Mouse (Mus musculus): ENCODE measurements around the gene Mptx2. TPM values are rescaled to one million over a fixed set of nuclear protein-coding genes. Genes with fewer than 3 reads are reported as not detected.

The Mptx2 gene
- not detected in 2 replicates for polyA plus RNA-seq (2014; fragmentation: Nextera tagmentation; extraction: Ambion mirVana)

DNA sequence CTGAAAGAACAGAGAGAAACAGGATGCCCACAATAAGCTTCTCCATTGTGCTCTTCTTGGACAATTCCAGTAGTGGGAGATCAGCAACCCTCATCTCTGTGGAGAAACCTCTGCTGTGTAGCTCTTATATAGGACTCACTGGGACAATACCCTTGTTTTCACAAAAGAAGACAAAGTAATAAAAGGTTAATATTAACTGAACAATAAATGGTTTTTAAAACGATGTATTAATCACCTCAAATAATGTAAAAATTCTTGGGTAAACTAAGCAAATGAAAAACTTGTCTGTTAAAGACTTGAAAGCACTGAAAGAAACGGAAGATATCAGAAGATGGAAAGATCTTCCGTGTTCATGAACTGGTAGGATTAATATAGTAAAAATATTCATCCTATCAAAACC, at the start of gene Mptx2:
Gene Mptx2 (minus strand): TSS at position 101 of the 400 bp plus-strand sequence.
- H3K27ac ChIP-seq (ENCODE audit: low read depth, low read length), result no peak within 1 kb of the TSS
- no peak within 1 kb of the TSS for H3K4me2 ChIP-seq (replicated peaks; ENCODE audit: low read depth, low read length)
- H3K9ac ChIP-seq (ENCODE audit: low read depth, low read length), result no peak within 1 kb of the TSS
- no peak for ATAC-seq (ENCODE audit: low FRiP score, low TSS enrichment)
- H3K9me3 ChIP-seq (ENCODE audit: control insufficient read depth, low read length), result no peaks in the 10 kb centered on the region
- H3K4me3 ChIP-seq (ENCODE audit: low read length), result no peak within 1 kb of the TSS
- no peaks in the 10 kb centered on the region for H3K36me3 ChIP-seq (ENCODE audit: control insufficient read depth, insufficient read depth, low read length)
- no peaks in the 10 kb centered on the region for H3K4me1 ChIP-seq (ENCODE audit: control insufficient read depth, insufficient read depth, low read length)
- no peaks in the 10 kb centered on the region for H3K27me3 ChIP-seq (ENCODE audit: control insufficient read depth, insufficient read depth, low read length)
- WGBS, result 68% methylated on average over 3 of the region's 3 CpGs

- WGBS, result 79% methylated on average over 1 of the region's 1 CpGs
- ATAC-seq (ENCODE audit: low FRiP score, low TSS enrichment), result no peak
- no peaks in the 10 kb centered on the region for H3K36me3 ChIP-seq (ENCODE audit: control insufficient read depth, insufficient read depth, low read length)
- no peak overlapping the region for H3K27ac ChIP-seq (ENCODE audit: low read depth, low read length)
- H3K9me3 ChIP-seq (ENCODE audit: control insufficient read depth, low read length), result no peaks in the 10 kb centered on the region
- H3K4me1 ChIP-seq (ENCODE audit: control insufficient read depth, insufficient read depth, low read length), result no peaks in the 10 kb centered on the region
- no peak overlapping the region for H3K9ac ChIP-seq (ENCODE audit: low read depth, low read length)
- no peaks in the 10 kb centered on the region for H3K27me3 ChIP-seq (ENCODE audit: control insufficient read depth, insufficient read depth, low read length)
- no peak overlapping the region for H3K4me3 ChIP-seq (ENCODE audit: low read length)
- H3K4me2 ChIP-seq (replicated peaks; ENCODE audit: low read depth, low read length), result no peak overlapping the region
These were observed 49.0 kb upstream of the Mptx2 start for GRCm38 (mm10) chr1:173326552-173326951.

GRCm38 (mm10) chr1:173325395-173325794, 47.8 kb upstream of the Mptx2 start:
- Histone ChIP-seq H3K4me2 (replicated peaks; ENCODE audit: low read depth, low read length) (no peak overlapping the region), H3K4me1 (ENCODE audit: control insufficient read depth, insufficient read depth, low read length) (no peaks in the 10 kb centered on the region), H3K9me3 (ENCODE audit: control insufficient read depth, low read length) (no peaks in the 10 kb centered on the region), H3K36me3 (ENCODE audit: control insufficient read depth, insufficient read depth, low read length) (no peaks in the 10 kb centered on the region), H3K9ac (ENCODE audit: low read depth, low read length) (no peak overlapping the region), H3K27ac (ENCODE audit: low read depth, low read length) (no peak overlapping the region), H3K27me3 (ENCODE audit: control insufficient read depth, insufficient read depth, low read length) (no peaks in the 10 kb centered on the region), H3K4me3 (ENCODE audit: low read length) (no peak overlapping the region)
- WGBS, result 92% methylated on average over 1 of the region's 1 CpGs
- no peak for ATAC-seq (ENCODE audit: low FRiP score, low TSS enrichment)

GRCm38 (mm10) chr1:173324961-173325360, 47.4 kb upstream of the Mptx2 start:
- no peaks in the 10 kb centered on the region for H3K27me3 ChIP-seq (ENCODE audit: control insufficient read depth, insufficient read depth, low read length)
- H3K9me3 ChIP-seq (ENCODE audit: control insufficient read depth, low read length), result no peaks in the 10 kb centered on the region
- H3K4me3 ChIP-seq (ENCODE audit: low read length), result no peak overlapping the region
- no peaks in the 10 kb centered on the region for H3K36me3 ChIP-seq (ENCODE audit: control insufficient read depth, insufficient read depth, low read length)
- H3K27ac ChIP-seq (ENCODE audit: low read depth, low read length), result no peak overlapping the region
- no peak overlapping the region for H3K9ac ChIP-seq (ENCODE audit: low read depth, low read length)
- WGBS, result 68% methylated on average over 4 of the region's 4 CpGs
- ATAC-seq (ENCODE audit: low FRiP score, low TSS enrichment), result no peak
- H3K4me2 ChIP-seq (replicated peaks; ENCODE audit: low read depth, low read length), result no peak overlapping the region
- H3K4me1 ChIP-seq (ENCODE audit: control insufficient read depth, insufficient read depth, low read length), result no peaks in the 10 kb centered on the region

DNA sequence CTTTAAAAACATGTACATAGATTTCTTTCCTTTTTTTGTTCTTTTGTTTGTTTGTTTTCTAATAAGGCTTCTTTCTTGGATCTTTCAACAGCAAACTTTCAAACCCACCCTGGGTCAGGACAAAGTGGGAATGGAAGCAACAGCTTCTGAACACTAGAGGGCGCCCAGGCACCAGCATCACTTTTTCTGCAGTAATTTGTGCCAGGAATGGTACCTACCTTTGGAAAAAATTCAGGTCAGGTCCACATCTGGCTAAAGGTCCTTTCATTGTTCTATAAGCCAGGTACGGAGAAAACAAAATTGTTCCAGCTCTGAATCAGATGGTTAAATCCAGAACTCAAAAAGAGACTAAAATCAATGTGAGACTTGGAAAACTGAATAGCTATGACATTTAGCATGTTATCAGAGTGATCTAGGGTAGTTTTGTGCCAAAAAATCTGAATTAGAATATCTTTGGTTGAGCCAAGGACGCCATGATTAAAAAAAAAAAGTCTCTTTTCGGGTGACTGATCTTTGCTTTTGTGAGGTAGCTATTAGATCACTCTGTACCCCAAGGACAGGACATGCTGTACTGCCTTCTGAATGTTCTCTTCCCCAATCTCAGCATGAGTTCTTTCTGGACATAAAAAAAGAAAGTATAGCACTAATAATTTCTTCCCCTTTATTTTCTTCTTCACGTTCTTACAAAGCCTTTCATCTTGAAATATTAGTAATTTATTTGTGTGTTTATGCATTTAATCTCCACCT, 46.4 kb upstream of the Mptx2 start:
- H3K4me2 ChIP-seq (replicated peaks; ENCODE audit: low read depth, low read length), result no peak overlapping the region
- no peak for ATAC-seq (ENCODE audit: low FRiP score, low TSS enrichment)
- 26% methylated on average over 5 of the region's 5 CpGs for WGBS
- no peak overlapping the region for H3K4me3 ChIP-seq (ENCODE audit: low read length)
- H3K9me3 ChIP-seq (ENCODE audit: control insufficient read depth, low read length), result no peaks in the 10 kb centered on the region
- H3K27ac ChIP-seq (ENCODE audit: low read depth, low read length), result no peak overlapping the region
- H3K36me3 ChIP-seq (ENCODE audit: control insufficient read depth, insufficient read depth, low read length), result no peaks in the 10 kb centered on the region
- H3K9ac ChIP-seq (ENCODE audit: low read depth, low read length), result no peak overlapping the region
- H3K27me3 ChIP-seq (ENCODE audit: control insufficient read depth, insufficient read depth, low read length), result no peaks in the 10 kb centered on the region
- H3K4me1 ChIP-seq (ENCODE audit: control insufficient read depth, insufficient read depth, low read length), result no peaks in the 10 kb centered on the region

DNA sequence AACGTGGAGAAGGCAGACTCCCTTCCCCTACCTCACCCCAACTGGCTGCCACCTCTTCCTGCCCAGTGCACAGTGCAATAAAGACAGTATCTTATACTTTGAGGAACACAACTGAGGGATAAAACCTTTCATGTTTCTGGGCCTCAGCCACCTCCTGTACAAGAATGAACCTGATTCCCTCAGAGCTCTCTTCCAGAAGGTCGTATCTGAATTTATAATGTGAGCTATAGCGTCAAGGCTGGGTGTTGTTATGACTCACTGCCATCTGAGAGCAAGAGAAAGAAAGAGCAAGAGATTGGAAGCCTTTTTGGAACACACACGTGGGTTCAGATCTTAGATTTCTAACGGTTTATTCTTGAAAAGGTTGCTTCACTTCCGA, 44.7 kb upstream of the Mptx2 start:
- 71% methylated on average over 6 of the region's 6 CpGs for WGBS
- no peak for ATAC-seq (ENCODE audit: low FRiP score, low TSS enrichment)

DNA sequence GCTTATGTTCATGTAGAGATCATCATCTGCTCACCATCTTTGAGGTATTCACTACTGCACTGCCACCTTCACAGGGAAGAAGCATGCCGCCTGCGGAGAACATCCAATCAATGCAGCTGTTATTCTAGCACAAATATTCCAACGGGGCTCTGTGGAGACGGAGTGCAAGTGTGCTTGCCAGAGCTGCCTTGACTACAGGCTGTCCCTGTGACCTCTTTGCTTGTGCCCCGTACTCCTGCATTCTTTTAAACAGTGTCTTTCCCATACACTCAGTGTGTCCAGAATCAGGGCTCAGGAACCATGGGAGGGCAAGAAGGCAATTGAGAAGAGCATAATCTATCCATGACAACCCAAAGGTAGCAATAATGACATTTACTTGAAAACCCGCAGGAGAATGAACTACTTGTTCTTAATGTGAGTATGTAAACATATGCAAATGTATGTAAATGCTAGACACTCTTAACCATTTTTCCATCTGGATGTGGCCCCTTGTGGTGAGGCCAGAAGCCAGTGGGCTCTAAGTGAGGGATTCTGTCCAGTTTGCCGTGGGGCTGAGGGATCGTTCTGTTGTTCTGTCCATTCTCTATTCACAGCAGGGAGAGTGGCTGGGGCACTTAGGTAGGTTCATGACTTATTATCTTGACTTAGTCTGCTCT, 44.1 kb upstream of the Mptx2 start:
- Histone ChIP-seq H3K9ac (ENCODE audit: low read depth, low read length) (no peak overlapping the region), H3K4me2 (replicated peaks; ENCODE audit: low read depth, low read length) (no peak overlapping the region), H3K27ac (ENCODE audit: low read depth, low read length) (no peak overlapping the region), H3K9me3 (ENCODE audit: control insufficient read depth, low read length) (no peaks in the 10 kb centered on the region), H3K4me3 (ENCODE audit: low read length) (no peak overlapping the region), H3K36me3 (ENCODE audit: control insufficient read depth, insufficient read depth, low read length) (no peaks in the 10 kb centered on the region), H3K4me1 (ENCODE audit: control insufficient read depth, insufficient read depth, low read length) (no peaks in the 10 kb centered on the region), H3K27me3 (ENCODE audit: control insufficient read depth, insufficient read depth, low read length) (no peaks in the 10 kb centered on the region)
- ATAC-seq (ENCODE audit: low FRiP score, low TSS enrichment), result no peak
- 78% methylated on average over 8 of the region's 8 CpGs for WGBS

More for the DNA sequence above, 44.7 kb upstream of the Mptx2 start:
- H3K4me1 ChIP-seq (ENCODE audit: control insufficient read depth, insufficient read depth, low read length), result no peaks in the 10 kb centered on the region
- no peak overlapping the region for H3K9ac ChIP-seq (ENCODE audit: low read depth, low read length)
- no peaks in the 10 kb centered on the region for H3K36me3 ChIP-seq (ENCODE audit: control insufficient read depth, insufficient read depth, low read length)
- no peak overlapping the region for H3K27ac ChIP-seq (ENCODE audit: low read depth, low read length)
- H3K4me3 ChIP-seq (ENCODE audit: low read length), result no peak overlapping the region
- H3K9me3 ChIP-seq (ENCODE audit: control insufficient read depth, low read length), result no peaks in the 10 kb centered on the region
- H3K4me2 ChIP-seq (replicated peaks; ENCODE audit: low read depth, low read length), result no peak overlapping the region
- H3K27me3 ChIP-seq (ENCODE audit: control insufficient read depth, insufficient read depth, low read length), result no peaks in the 10 kb centered on the region

GRCm38 (mm10) chr1:173317925-173318477, 40.4 kb upstream of the Mptx2 start:
- Histone ChIP-seq H3K4me2 (replicated peaks; ENCODE audit: low read depth, low read length) (no peak overlapping the region), H3K36me3 (ENCODE audit: control insufficient read depth, insufficient read depth, low read length) (no peaks in the 10 kb centered on the region), H3K9ac (ENCODE audit: low read depth, low read length) (no peak overlapping the region), H3K9me3 (ENCODE audit: control insufficient read depth, low read length) (no peaks in the 10 kb centered on the region), H3K27ac (ENCODE audit: low read depth, low read length) (no peak overlapping the region), H3K27me3 (ENCODE audit: control insufficient read depth, insufficient read depth, low read length) (no peaks in the 10 kb centered on the region), H3K4me3 (ENCODE audit: low read length) (no peak overlapping the region), H3K4me1 (ENCODE audit: control insufficient read depth, insufficient read depth, low read length) (no peaks in the 10 kb centered on the region)
- WGBS, result 84% methylated on average over 2 of the region's 2 CpGs
- no peak for ATAC-seq (ENCODE audit: low FRiP score, low TSS enrichment)

DNA sequence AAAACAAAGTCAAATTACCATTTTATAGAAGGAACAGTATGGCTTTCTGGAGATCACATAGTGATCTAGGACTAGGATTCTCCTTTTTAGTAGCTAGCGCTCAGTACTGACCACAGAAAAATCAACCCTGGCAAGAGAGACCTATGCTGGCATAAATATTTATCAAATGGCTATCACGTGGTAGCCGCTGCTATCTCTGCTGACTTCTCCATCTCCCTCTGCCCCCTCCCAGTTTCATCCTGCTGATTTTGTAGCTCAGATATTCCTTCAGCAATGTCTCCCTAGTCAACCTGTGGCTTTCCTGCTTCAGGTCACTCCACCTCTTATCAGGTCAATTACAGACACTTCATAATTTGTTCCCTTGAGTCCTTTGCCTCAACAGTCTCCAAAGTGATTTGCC, 38.1 kb upstream of the Mptx2 start:
- Histone ChIP-seq H3K27ac (ENCODE audit: low read depth, low read length) (no peak overlapping the region), H3K9ac (ENCODE audit: low read depth, low read length) (no peak overlapping the region)
- ATAC-seq (ENCODE audit: low FRiP score, low TSS enrichment), result no peak

More for the DNA sequence above, 38.1 kb upstream of the Mptx2 start:
- Histone ChIP-seq H3K27me3 (ENCODE audit: control insufficient read depth, insufficient read depth, low read length) (no peaks in the 10 kb centered on the region), H3K4me1 (ENCODE audit: control insufficient read depth, insufficient read depth, low read length) (no peaks in the 10 kb centered on the region), H3K36me3 (ENCODE audit: control insufficient read depth, insufficient read depth, low read length) (no peaks in the 10 kb centered on the region), H3K4me2 (replicated peaks; ENCODE audit: low read depth, low read length) (no peak overlapping the region), H3K9me3 (ENCODE audit: control insufficient read depth, low read length) (no peaks in the 10 kb centered on the region), H3K4me3 (ENCODE audit: low read length) (no peak overlapping the region)
- 91% methylated on average over 3 of the region's 3 CpGs for WGBS

Data from kidney, embryonic 14.5 days (tissue).